Mouse (Mus musculus) midbrain, embryonic 13.5 days (tissue): ENCODE data around the gene Vps37b. TPM values are rescaled to one million over a fixed set of nuclear protein-coding genes. Genes with fewer than 3 reads are reported as not detected.

Source experiments
- ATAC-seq: fragments of 200-750 bp; cut with Nextera tagmentation; 2 replicates; pipeline ENCODE4 v1.8.0; 2017; ENCODE audit warnings: mild to moderate bottlenecking, moderate TSS enrichment, moderate library complexity
- H3K27ac ChIP-seq: fragments of 300-500 bp; sonication (generic); 2 replicates; pipeline ENCODE4 v1.5.1; 2015; ENCODE audit warnings: inconsistent platforms, mild to moderate bottlenecking, moderate library complexity
- H3K27me3 ChIP-seq: fragments of 300-500 bp; sonication (generic); 2 replicates; pipeline ENCODE4 v1.6.1; 2015; ENCODE audit warnings: mild to moderate bottlenecking, inconsistent platforms
- H3K36me3 ChIP-seq: fragments of 300-500 bp; sonication (generic); 2 replicates; pipeline ENCODE4 v1.6.1; 2015; ENCODE audit warnings: mild to moderate bottlenecking, inconsistent platforms
- H3K4me1 ChIP-seq: fragments of 300-500 bp; sonication (generic); replicated peaks from 2 replicates; pipeline ENCODE4 v1.6.1; 2015; ENCODE audit warnings: inconsistent platforms
- H3K4me2 ChIP-seq: fragments of 300-500 bp; sonication (generic); replicated peaks from 2 replicates; pipeline ENCODE4 v1.6.1; 2015; ENCODE audit warnings: moderate library complexity, mild to moderate bottlenecking, inconsistent platforms
- H3K4me3 ChIP-seq: fragments of 300-500 bp; sonication (generic); replicated peaks from 2 replicates; pipeline ENCODE4 v1.5.1; 2015; ENCODE audit warnings: mild to moderate bottlenecking, inconsistent platforms
- H3K9ac ChIP-seq: fragments of 300-500 bp; sonication (generic); replicated peaks from 2 replicates; pipeline ENCODE4 v1.6.1; 2015; ENCODE audit warnings: mild to moderate bottlenecking, inconsistent platforms
- H3K9me3 ChIP-seq: fragments of 300-500 bp; sonication (generic); 2 replicates; pipeline ENCODE4 v1.6.1; 2016; ENCODE audit warnings: mild to moderate bottlenecking, inconsistent platforms
- WGBS: fragments of 180-500 bp; shearing (Covaris S2); methylation state at CpG from one replicate; pipeline ENCODE4 v1.1.7; 2015; 5-methylcytosine and 5-hydroxymethylcytosine counted together
- polyA plus RNA-seq: library from polyadenylated mRNA; unstranded; fragments of >200 nt; fragmentation: Nextera tagmentation; extraction: Ambion mirVana; gene quantifications from 2 replicates; pipeline ENCODE4 v1.2.1, GENCODE M21; 2015

Gene Vps37b
- polyA plus RNA-seq, 1 experiment from 2014 or later = 79.3 TPM

GRCm38 (mm10) chr5:124028680-124029079 lies 3.4 kb downstream of the Vps37b start:
- peaks cover 71% of the 10 kb centered on the region for H3K4me1 ChIP-seq
- ATAC-seq = no peak
- peak overlapping the region; percentile 44 for H3K9ac ChIP-seq
- H3K36me3 ChIP-seq = 0 out of 2 replicates have a peak, but pooled peaks cover 3% of the 10 kb centered on the region
- H3K27me3 ChIP-seq = no peaks in the 10 kb centered on the region
- peak overlapping the region; percentile 84 for H3K4me2 ChIP-seq
- H3K4me3 ChIP-seq = peak overlapping the region; percentile 8; the same call in 1 of the 2 replicates
- 54% methylated on average over 7 of the region's 7 CpGs for WGBS
- H3K9me3 ChIP-seq = no peaks in the 10 kb centered on the region
- H3K27ac ChIP-seq = peak overlapping the region; percentile 71; the same call in 1 of the 2 replicates

GRCm38 (mm10) chr5:124027702-124028470 lies 4.2 kb downstream of the Vps37b start:
- H3K27me3 ChIP-seq = no peaks in the 10 kb centered on the region
- H3K9me3 ChIP-seq = no peaks in the 10 kb centered on the region
- no peak for ATAC-seq
- WGBS = 36% methylated on average over 19 of the region's 19 CpGs
- peak overlapping the region; percentile 8 for H3K4me3 ChIP-seq
- H3K27ac ChIP-seq = peak overlapping the region; percentile 71
- H3K4me2 ChIP-seq = peak overlapping the region; percentile 84
- H3K4me1 ChIP-seq = peaks cover 79% of the 10 kb centered on the region
- H3K9ac ChIP-seq = peak overlapping the region; percentile 44
- 0 out of 2 replicates have a peak, but pooled peaks cover 3% of the 10 kb centered on the region for H3K36me3 ChIP-seq

- H3K27ac ChIP-seq = no peak overlapping the region
- H3K9me3 ChIP-seq = no peaks in the 10 kb centered on the region
- H3K36me3 ChIP-seq = 0 out of 2 replicates have a peak, but pooled peaks cover 6% of the 10 kb centered on the region
- peaks cover 91% of the 10 kb centered on the region for H3K4me1 ChIP-seq
- 53% methylated on average over 5 of the region's 5 CpGs for WGBS
- H3K4me2 ChIP-seq = no peak overlapping the region
- H3K27me3 ChIP-seq = no peaks in the 10 kb centered on the region
- no peak overlapping the region for H3K4me3 ChIP-seq
- ATAC-seq = no peak
- H3K9ac ChIP-seq = no peak overlapping the region
Measured at GRCm38 (mm10) chr5:124026568-124026967, 5.5 kb downstream of the Vps37b start.

GRCm38 (mm10) chr5:124025587-124026441 lies 6.3 kb downstream of the Vps37b start:
- WGBS = 87% methylated on average over 15 of the region's 15 CpGs
- no peak for ATAC-seq

GRCm38 (mm10) chr5:124025146-124025545 lies 6.9 kb downstream of the Vps37b start:
- H3K4me2 ChIP-seq = peak overlapping the region; percentile 22; the same call in 1 of the 2 replicates
- H3K9ac ChIP-seq = peak overlapping the region; percentile 44; the same call in 1 of the 2 replicates
- WGBS = 44% methylated on average over 9 of the region's 9 CpGs
- no peak for ATAC-seq
- H3K27me3 ChIP-seq = no peaks in the 10 kb centered on the region
- H3K27ac ChIP-seq = peak overlapping the region; percentile 78
- no peak overlapping the region for H3K4me3 ChIP-seq
- H3K4me1 ChIP-seq = peaks cover 88% of the 10 kb centered on the region
- 0 out of 2 replicates have a peak, but pooled peaks cover 11% of the 10 kb centered on the region for H3K36me3 ChIP-seq
- H3K9me3 ChIP-seq = no peaks in the 10 kb centered on the region

More at GRCm38 (mm10) chr5:124025587-124026441, 6.3 kb downstream of the Vps37b start:
- Histone ChIP-seq H3K4me2 (no peak overlapping the region; the same call in 1 of the 2 replicates), H3K4me3 (no peak overlapping the region), H3K27me3 (no peaks in the 10 kb centered on the region), H3K27ac (peak overlapping the region; percentile 78), H3K4me1 (peaks cover 90% of the 10 kb centered on the region), H3K9me3 (no peaks in the 10 kb centered on the region), H3K9ac (0 out of 2 replicates have a peak overlapping the region, but pooled peaks have one; percentile 44), H3K36me3 (0 out of 2 replicates have a peak, but pooled peaks cover 11% of the 10 kb centered on the region)

GRCm38 (mm10) chr5:124024677-124025076 lies 7.4 kb downstream of the Vps37b start:
- H3K36me3 ChIP-seq = 0 out of 2 replicates have a peak, but pooled peaks cover 11% of the 10 kb centered on the region
- peak overlapping the region; percentile 78 for H3K27ac ChIP-seq
- no peaks in the 10 kb centered on the region for H3K27me3 ChIP-seq
- ATAC-seq = peak; percentile 53
- H3K4me3 ChIP-seq = no peak overlapping the region
- peak overlapping the region; percentile 22 for H3K4me2 ChIP-seq
- H3K9me3 ChIP-seq = no peaks in the 10 kb centered on the region
- 33% methylated on average over 6 of the region's 6 CpGs for WGBS
- H3K4me1 ChIP-seq = peaks cover 88% of the 10 kb centered on the region
- peak overlapping the region; percentile 28; the same call in 1 of the 2 replicates for H3K9ac ChIP-seq

- Histone ChIP-seq H3K9ac (no peak overlapping the region), H3K9me3 (no peaks in the 10 kb centered on the region), H3K4me1 (peaks cover 87% of the 10 kb centered on the region), H3K4me3 (no peak overlapping the region), H3K27me3 (no peaks in the 10 kb centered on the region), H3K27ac (no peak overlapping the region), H3K36me3 (0 out of 2 replicates have a peak, but pooled peaks cover 8% of the 10 kb centered on the region), H3K4me2 (no peak overlapping the region)
- 85% methylated on average over 7 of the region's 7 CpGs for WGBS
- no peak for ATAC-seq
Measured at GRCm38 (mm10) chr5:124022365-124022764, 9.7 kb downstream of the Vps37b start.

- H3K27ac ChIP-seq = no peak overlapping the region
- no peaks in the 10 kb centered on the region for H3K9me3 ChIP-seq
- no peaks in the 10 kb centered on the region for H3K27me3 ChIP-seq
- no peak overlapping the region for H3K4me3 ChIP-seq
- no peak overlapping the region for H3K4me2 ChIP-seq
- no peak for ATAC-seq
- WGBS = 73% methylated on average over 11 of the region's 11 CpGs
- H3K4me1 ChIP-seq = peaks cover 89% of the 10 kb centered on the region
- H3K9ac ChIP-seq = no peak overlapping the region
- 0 out of 2 replicates have a peak, but pooled peaks cover 8% of the 10 kb centered on the region for H3K36me3 ChIP-seq
Measured at GRCm38 (mm10) chr5:124021701-124022100, 10.4 kb downstream of the Vps37b start.

GRCm38 (mm10) chr5:124021148-124021547 lies 10.9 kb downstream of the Vps37b start:
- no peaks in the 10 kb centered on the region for H3K9me3 ChIP-seq
- H3K27ac ChIP-seq = 0 out of 2 replicates have a peak overlapping the region, but pooled peaks have one; percentile 6
- no peak for ATAC-seq
- H3K4me3 ChIP-seq = no peak overlapping the region
- 0 out of 2 replicates have a peak, but pooled peaks cover 8% of the 10 kb centered on the region for H3K36me3 ChIP-seq
- WGBS = 95% methylated on average over 11 of the region's 11 CpGs
- H3K4me2 ChIP-seq = no peak overlapping the region
- no peaks in the 10 kb centered on the region for H3K27me3 ChIP-seq
- peaks cover 89% of the 10 kb centered on the region for H3K4me1 ChIP-seq
- H3K9ac ChIP-seq = no peak overlapping the region

GRCm38 (mm10) chr5:124019348-124020216 lies 12.5 kb downstream of the Vps37b start:
- Histone ChIP-seq H3K4me1 (peaks cover 88% of the 10 kb centered on the region), H3K4me2 (no peak overlapping the region), H3K27me3 (no peaks in the 10 kb centered on the region), H3K27ac (peak overlapping the region; percentile 48), H3K9me3 (no peaks in the 10 kb centered on the region), H3K36me3 (0 out of 2 replicates have a peak, but pooled peaks cover 8% of the 10 kb centered on the region), H3K9ac (0 out of 2 replicates have a peak overlapping the region, but pooled peaks have one; percentile 20), H3K4me3 (no peak overlapping the region)
- WGBS = 71% methylated on average over 12 of the region's 12 CpGs
- ATAC-seq = no peak

- H3K4me3 ChIP-seq = no peak overlapping the region
- 0 out of 2 replicates have a peak, but pooled peaks cover 8% of the 10 kb centered on the region for H3K36me3 ChIP-seq
- no peak overlapping the region for H3K4me2 ChIP-seq
- no peak for ATAC-seq
- no peaks in the 10 kb centered on the region for H3K9me3 ChIP-seq
- H3K4me1 ChIP-seq = peaks cover 88% of the 10 kb centered on the region
- H3K27ac ChIP-seq = 0 out of 2 replicates have a peak overlapping the region, but pooled peaks have one; percentile 48
- H3K27me3 ChIP-seq = no peaks in the 10 kb centered on the region
- no peak overlapping the region for H3K9ac ChIP-seq
- WGBS = 87% methylated on average over 9 of the region's 9 CpGs
Measured at GRCm38 (mm10) chr5:124018651-124019050, 13.4 kb downstream of the Vps37b start.
